16 mouse cellular contexts compared by ENCODE assay signal in the genomic region with DNA sequence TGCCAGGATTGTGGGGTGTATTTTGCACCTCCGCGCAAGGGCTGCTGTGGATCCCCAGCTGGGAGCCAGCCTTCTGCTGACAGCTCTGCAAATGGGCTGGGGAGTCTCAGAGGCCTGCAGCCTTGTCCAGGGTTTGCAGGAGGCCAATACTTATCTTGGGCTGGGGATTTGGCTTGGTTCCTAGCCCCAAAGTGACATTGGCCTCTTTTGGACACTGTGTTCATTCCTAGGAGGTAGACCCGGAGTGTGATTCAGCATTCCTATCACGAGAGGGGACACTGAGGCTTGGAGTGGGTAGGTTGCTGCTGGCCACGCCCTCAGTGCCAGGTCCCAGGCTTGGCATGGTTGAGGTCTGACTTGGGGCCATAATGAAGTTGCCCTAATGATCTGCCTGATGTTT.
DNase-seq lines count a peak whose midpoint lies in the region; ATAC-seq and TF ChIP-seq lines count a peak whose summit lies in the region.
"Had no signal": no experiment of that assay in that cellular context is flagged by ENCODE, and none has a peak within 500 bp of the region (broad histone marks: within the 10 kb centered on the region; RNA-seq: fewer than 3 reads in every experiment).

No protein-coding gene starts in this region.

- no peak overlapping the region for H3K4me2 ChIP-seq in hindbrain, embryonic 13.5 days
- H3K4me2 ChIP-seq in hindbrain, postnatal 0 days (ENCODE audit: low read depth, low read length), result no peak overlapping the region
- H3K4me2 ChIP-seq in midbrain, embryonic 16.5 days (ENCODE audit: low read length), result no peak overlapping the region
- H3K4me2 ChIP-seq in heart, embryonic 16.5 days (ENCODE audit: low read depth, low read length), result no peak overlapping the region
- H3K4me2 ChIP-seq: hindbrain, embryonic 12.5 days; limb, embryonic 12.5 days had no signal

- no peak overlapping the region for H3K4me3 ChIP-seq in hindbrain, embryonic 13.5 days
- H3K4me3 ChIP-seq in hindbrain, postnatal 0 days (ENCODE audit: low read length), result no peak overlapping the region
- no peak overlapping the region for H3K4me3 ChIP-seq in midbrain, embryonic 10.5 days
- H3K4me3 ChIP-seq in midbrain, embryonic 16.5 days (ENCODE audit: low read depth, low read length), result no peak overlapping the region
- no peak overlapping the region for H3K4me3 ChIP-seq in heart, embryonic 16.5 days (ENCODE audit: low read length)
- H3K4me3 ChIP-seq: erythroblast, embryonic 14.5 days; hindbrain, embryonic 12.5 days; limb, embryonic 12.5 days had no signal

- no peak for DNase-seq in hindbrain, postnatal 0 days (ENCODE audit: low spot score)
- no peak for DNase-seq in midbrain, embryonic 10.5 days (ENCODE audit: low spot score)
- peak; percentile 75 for DNase-seq in heart, postnatal 4 days
- DNase-seq in urinary bladder, adult 2 months (ENCODE audit: low spot score), result no peak
- DNase-seq: cerebellum, postnatal 10 days; gastrocnemius, postnatal 10 days; lung, postnatal 4 days; right cerebral cortex, postnatal 14 days had no signal

- ATAC-seq in hindbrain, embryonic 13.5 days (ENCODE audit: low FRiP score), result no peak
- ATAC-seq in hindbrain, postnatal 0 days, result no peak
- ATAC-seq in midbrain, embryonic 16.5 days, result no peak
- no peak for ATAC-seq in heart, embryonic 16.5 days (replicated peaks; ENCODE audit: extremely low read depth, insufficient read depth, low FRiP score)
- ATAC-seq: activated CD4-positive, CD25-positive, alpha-beta regulatory T cell, adult 4 months; intestine, postnatal 0 days had no signal

- no peaks in the 10 kb centered on the region for H3K27me3 ChIP-seq in hindbrain, embryonic 13.5 days
- H3K27me3 ChIP-seq in hindbrain, postnatal 0 days (ENCODE audit: insufficient read depth, low read length), result no peaks in the 10 kb centered on the region
- H3K27me3 ChIP-seq in midbrain, embryonic 10.5 days (ENCODE audit: low read depth, poor library complexity, severe bottlenecking), result no peaks in the 10 kb centered on the region
- H3K27me3 ChIP-seq in midbrain, embryonic 16.5 days (ENCODE audit: control insufficient read depth, insufficient read depth, low read depth, low read length), result no peaks in the 10 kb centered on the region
- no peaks in the 10 kb centered on the region; the same call in 1 of the 2 replicates for H3K27me3 ChIP-seq in heart, embryonic 16.5 days (ENCODE audit: control insufficient read depth, insufficient read depth, low read length)
- H3K27me3 ChIP-seq: hindbrain, embryonic 12.5 days; limb, embryonic 12.5 days had no signal

- no peaks in the 10 kb centered on the region for H3K36me3 ChIP-seq in hindbrain, embryonic 13.5 days
- H3K36me3 ChIP-seq in hindbrain, postnatal 0 days (ENCODE audit: insufficient read depth, low read length), result no peaks in the 10 kb centered on the region
- peaks cover 36% of the 10 kb centered on the region for H3K36me3 ChIP-seq in midbrain, embryonic 10.5 days
- H3K36me3 ChIP-seq in midbrain, embryonic 16.5 days (ENCODE audit: control insufficient read depth, insufficient read depth, low read length), result no peaks in the 10 kb centered on the region
- H3K36me3 ChIP-seq in heart, embryonic 16.5 days (ENCODE audit: control insufficient read depth, insufficient read depth), result no peaks in the 10 kb centered on the region
- H3K36me3 ChIP-seq: hindbrain, embryonic 12.5 days; limb, embryonic 12.5 days had no signal

- WGBS in hindbrain, embryonic 13.5 days, result 90% methylated on average over 5 of the region's 5 CpGs
- WGBS in hindbrain, postnatal 0 days, result 75% methylated on average over 5 of the region's 5 CpGs
- WGBS in midbrain, embryonic 10.5 days, result 94% methylated on average over 5 of the region's 5 CpGs
- WGBS in midbrain, embryonic 16.5 days, result 88% methylated on average over 5 of the region's 5 CpGs
- 49% methylated on average over 5 of the region's 5 CpGs for WGBS in heart, embryonic 16.5 days

- peaks cover 81% of the 10 kb centered on the region for H3K4me1 ChIP-seq in hindbrain, embryonic 13.5 days (replicated peaks)
- H3K4me1 ChIP-seq in hindbrain, postnatal 0 days (ENCODE audit: insufficient read depth, low read length), result peaks cover 30% of the 10 kb centered on the region
- H3K4me1 ChIP-seq in midbrain, embryonic 10.5 days, result peaks cover 100% of the 10 kb centered on the region
- peaks cover 40% of the 10 kb centered on the region for H3K4me1 ChIP-seq in midbrain, embryonic 16.5 days (ENCODE audit: control insufficient read depth, insufficient read depth, low read length)
- peaks cover 25% of the 10 kb centered on the region for H3K4me1 ChIP-seq in heart, embryonic 16.5 days (ENCODE audit: control insufficient read depth, insufficient read depth, low read length)

- no peak overlapping the region for H3K9ac ChIP-seq in hindbrain, embryonic 13.5 days
- H3K9ac ChIP-seq in hindbrain, postnatal 0 days (replicated peaks; ENCODE audit: low read length), result no peak overlapping the region
- no peak overlapping the region for H3K9ac ChIP-seq in midbrain, embryonic 16.5 days (ENCODE audit: low read depth, low read length)
- no peak overlapping the region for H3K9ac ChIP-seq in heart, embryonic 16.5 days (ENCODE audit: low read length)
- H3K9ac ChIP-seq: hindbrain, embryonic 12.5 days; limb, embryonic 12.5 days had no signal

- 0 out of 2 replicates have a peak overlapping the region, but pooled peaks have one; percentile 83 for H3K27ac ChIP-seq in hindbrain, embryonic 13.5 days
- H3K27ac ChIP-seq in hindbrain, postnatal 0 days, result no peak overlapping the region
- H3K27ac ChIP-seq in midbrain, embryonic 10.5 days (replicated peaks), result peak overlapping the region; percentile 74; the same call in 1 of the 2 replicates
- H3K27ac ChIP-seq in midbrain, embryonic 16.5 days (ENCODE audit: low read length), result no peak overlapping the region
- H3K27ac ChIP-seq in heart, embryonic 16.5 days (ENCODE audit: low read length), result 0 out of 2 replicates have a peak overlapping the region, but pooled peaks have one; percentile 19
- H3K27ac ChIP-seq: limb, embryonic 12.5 days had no signal

- H3K9me3 ChIP-seq in hindbrain, embryonic 13.5 days, result no peaks in the 10 kb centered on the region
- H3K9me3 ChIP-seq in hindbrain, postnatal 0 days (ENCODE audit: low read length), result no peaks in the 10 kb centered on the region
- H3K9me3 ChIP-seq in midbrain, embryonic 10.5 days (replicated peaks), result no peaks in the 10 kb centered on the region
- no peaks in the 10 kb centered on the region for H3K9me3 ChIP-seq in midbrain, embryonic 16.5 days (replicated peaks; ENCODE audit: control insufficient read depth, low read length, poor library complexity, severe bottlenecking)
- no peaks in the 10 kb centered on the region for H3K9me3 ChIP-seq in heart, embryonic 16.5 days (replicated peaks; ENCODE audit: control insufficient read depth, low read length)
- H3K9me3 ChIP-seq: hindbrain, embryonic 12.5 days; limb, embryonic 12.5 days had no signal

- TF ChIP-seq CTCF in hindbrain, postnatal 0 days (IDR thresholded peaks at IDR 0.05; ENCODE audit: low read depth), result no peak

Comparison
In these comparisons a context has a peak if more than half of its experiments do, and no peak if none do; other contexts are left out.
1. H3K27ac ChIP-seq: peak in hindbrain, embryonic 13.5 days (single experiment), midbrain, embryonic 10.5 days (single experiment) and heart, embryonic 16.5 days (single experiment); none in hindbrain, postnatal 0 days (single experiment) and midbrain, embryonic 16.5 days (single experiment).